Mouse (Mus musculus) olfactory bulb, adult 2 months (tissue): ENCODE results near the gene Wee1. TPM values are rescaled to one million over a fixed set of nuclear protein-coding genes. Genes with fewer than 3 reads are reported as not detected.
"Not testable (repeated sequence)": the region's sequence is repeated elsewhere in the genome, so short reads cannot be mapped to it uniquely, and the experiment has no call there.

Experiments
- H3K27ac ChIP-seq: fragments of 200-500 bp; 2 replicates; pipeline ENCODE4 v1.5.1; 2012; ENCODE audit warnings: low read depth, low read length; ENCODE audit not compliant: insufficient read depth
- H3K4me1 ChIP-seq: fragments of 200-500 bp; 2 replicates; pipeline ENCODE4 v1.6.1; 2012; ENCODE audit warnings: low read length; ENCODE audit not compliant: control insufficient read depth, insufficient read depth
- H3K4me3 ChIP-seq: fragments of 200-500 bp; 2 replicates; pipeline ENCODE4 v1.5.1; 2012; ENCODE audit warnings: mild to moderate bottlenecking, low read depth, low read length, moderate library complexity; ENCODE audit not compliant: insufficient read depth
- CTCF ChIP-seq: fragments of 200-500 bp; IDR thresholded peaks from 2 replicates; pipeline ENCODE4 v1.5.1; 2012; ENCODE audit warnings: low read depth, mild to moderate bottlenecking, low read length, moderate library complexity; ENCODE audit not compliant: insufficient read depth
- POLR2A ChIP-seq: fragments of 200-500 bp; IDR thresholded peaks from 2 replicates; pipeline ENCODE4 v1.6.1; 2012; ENCODE audit warnings: mild to moderate bottlenecking, low read depth, low read length, moderate library complexity; ENCODE audit not compliant: insufficient read depth
- WGBS: fragments of 180-500 bp; shearing (Covaris S2); methylation state at CpG from one replicate; pipeline ENCODE4 v1.1.7; 2018; 5-methylcytosine and 5-hydroxymethylcytosine counted together
- polyA plus RNA-seq: library from polyadenylated mRNA; stranded (reverse); fragments of >200 nt; gene quantifications from 2 replicates; pipeline ENCODE4 v1.2.4, GENCODE M21; 2012; ENCODE audit warnings: low replicate concordance; ENCODE audit not compliant: missing spikeins, insufficient read depth, insufficient read length

Wee1 gene
- polyA plus RNA-seq, 1 experiment, result not detected

DNA sequence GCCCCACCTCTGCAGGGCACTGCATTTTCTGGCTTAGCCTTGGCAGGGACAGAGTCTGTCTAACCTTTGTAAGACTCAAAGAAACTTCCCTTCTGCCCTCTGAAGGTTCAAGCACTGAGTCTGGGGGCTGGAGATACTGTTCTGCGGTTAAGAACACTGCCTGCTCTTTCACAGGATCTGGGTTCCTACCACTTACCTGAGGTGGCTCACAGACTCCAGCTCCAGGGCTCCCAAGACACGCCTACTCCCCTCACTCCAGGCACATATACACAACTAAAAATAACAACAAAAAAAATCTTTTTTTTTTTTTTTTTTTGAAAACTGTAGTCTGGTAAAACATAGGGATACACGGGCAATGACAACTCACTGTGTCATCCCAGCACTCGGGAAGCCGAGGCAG, 20.6 kb upstream of the Wee1 start:
- Histone ChIP-seq H3K4me3 (no peak overlapping the region), H3K27ac (no peak overlapping the region), H3K4me1 (0 out of 2 replicates have a peak, but pooled peaks cover 4% of the 10 kb centered on the region)
- WGBS, result 71% methylated on average over 5 of the region's 5 CpGs
- TF ChIP-seq CTCF (no peak), POLR2A (no peak)

DNA sequence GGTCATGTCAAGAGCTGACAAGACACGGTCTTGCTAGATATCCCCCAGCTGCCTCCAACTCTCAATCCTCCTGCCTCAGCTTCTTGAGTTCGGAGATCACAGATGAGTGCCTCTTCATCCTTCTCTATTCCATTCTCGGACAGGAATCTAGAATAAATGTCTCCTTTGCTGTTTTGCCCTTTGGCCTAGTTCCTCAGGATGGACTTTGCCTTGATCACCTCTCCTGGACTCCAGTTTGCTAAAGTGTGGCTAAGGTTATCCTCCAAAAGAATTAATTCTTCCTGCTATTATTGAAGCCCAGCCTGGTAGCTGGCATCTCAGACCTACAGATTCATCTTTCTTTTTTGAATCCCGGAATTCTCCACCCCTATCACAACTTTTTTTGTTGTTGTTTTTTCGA, 16.8 kb upstream of the Wee1 start:
- Histone ChIP-seq H3K4me3 (no peak overlapping the region), H3K4me1 (peaks cover 15% of the 10 kb centered on the region), H3K27ac (no peak overlapping the region)
- no peak for TF ChIP-seq CTCF
- TF ChIP-seq POLR2A, result no peak
- WGBS, result 89% methylated on average over 5 of the region's 5 CpGs

DNA sequence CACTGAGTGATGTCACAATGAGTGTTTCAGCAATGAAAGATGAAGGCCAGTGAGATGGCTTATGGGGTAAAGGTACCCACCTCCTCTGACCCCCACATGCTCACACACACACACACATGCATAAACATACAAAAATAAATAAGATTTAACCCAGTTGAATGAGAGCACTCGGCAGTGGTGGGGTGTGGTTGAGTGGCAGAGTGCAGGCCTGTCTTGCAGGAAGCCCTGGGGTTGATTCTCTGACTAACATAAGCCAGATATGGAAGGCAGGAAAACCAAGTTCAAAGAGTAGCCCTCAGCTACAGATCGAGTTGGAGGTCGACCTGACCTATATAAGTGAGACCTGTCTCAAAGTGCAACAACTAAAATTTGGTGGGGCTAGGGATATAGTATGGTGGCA, 15.2 kb upstream of the Wee1 start:
- Histone ChIP-seq H3K4me1 (peaks cover 15% of the 10 kb centered on the region), H3K4me3 (no peak overlapping the region), H3K27ac (no peak overlapping the region)
- WGBS, result 82% methylated on average over 3 of the region's 3 CpGs
- no peak for TF ChIP-seq POLR2A
- TF ChIP-seq CTCF, result no peak

DNA sequence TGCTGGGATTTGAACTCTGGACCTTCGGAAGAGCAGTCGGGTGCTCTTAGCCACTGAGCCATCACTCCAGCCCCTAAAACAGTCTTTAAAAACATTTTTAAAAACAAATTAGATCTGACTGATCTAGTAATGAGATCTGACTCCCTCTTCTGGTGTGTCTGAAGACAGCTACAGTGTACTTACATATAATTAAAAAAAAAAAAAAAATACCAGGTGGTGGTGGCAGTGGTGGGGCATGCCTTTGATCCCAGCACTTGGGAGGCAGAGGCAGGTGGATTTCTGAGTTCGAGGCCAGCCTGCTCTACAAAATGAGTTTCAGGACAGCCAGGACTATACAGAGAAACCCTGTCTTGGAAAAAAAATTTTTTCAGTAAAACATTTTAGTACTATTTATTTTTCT, 13.3 kb upstream of the Wee1 start:
- 82% methylated on average over 3 of the region's 3 CpGs for WGBS
- Histone ChIP-seq H3K4me1 (peaks cover 15% of the 10 kb centered on the region), H3K27ac (peak overlapping the region; percentile 52)
- H3K4me3 ChIP-seq, result not testable (repeated sequence)

DNA sequence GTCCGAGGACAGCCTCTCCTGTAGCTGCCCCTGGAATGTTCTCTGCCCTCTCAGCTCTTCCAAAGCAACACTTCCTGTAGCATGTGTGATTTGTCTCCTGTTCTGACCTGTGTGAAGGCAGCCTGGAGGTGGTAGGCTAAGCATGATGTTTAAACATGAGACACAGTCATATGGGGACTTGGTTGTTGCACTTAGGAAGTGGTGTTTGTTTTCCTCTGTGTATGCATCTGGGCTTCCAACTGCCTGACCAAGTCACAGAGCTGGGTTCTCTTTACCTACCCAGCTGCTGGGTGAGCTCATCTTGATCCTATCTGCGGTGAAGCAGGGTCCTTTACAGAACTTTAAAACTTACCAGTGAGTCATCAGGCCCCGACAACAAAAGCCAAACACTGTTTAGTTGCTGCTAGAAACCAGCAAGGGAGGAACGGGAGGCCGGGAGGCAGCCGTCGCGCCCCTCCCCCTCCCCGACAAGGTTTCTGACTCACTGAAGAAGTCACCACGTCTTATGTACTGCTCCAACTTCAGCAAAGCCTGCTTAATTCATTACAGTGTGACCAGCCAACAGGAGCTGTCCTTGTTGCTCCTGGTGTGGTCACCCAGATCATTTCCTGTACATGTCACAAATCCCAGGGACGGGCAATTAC, 12.8 kb upstream of the Wee1 start:
- H3K27ac ChIP-seq, result peak overlapping the region; percentile 70
- no peak overlapping the region for H3K4me3 ChIP-seq
- no peak for TF ChIP-seq CTCF
- TF ChIP-seq POLR2A, result no peak
- H3K4me1 ChIP-seq, result peaks cover 15% of the 10 kb centered on the region
- 20% methylated on average over 11 of the region's 11 CpGs for WGBS

DNA sequence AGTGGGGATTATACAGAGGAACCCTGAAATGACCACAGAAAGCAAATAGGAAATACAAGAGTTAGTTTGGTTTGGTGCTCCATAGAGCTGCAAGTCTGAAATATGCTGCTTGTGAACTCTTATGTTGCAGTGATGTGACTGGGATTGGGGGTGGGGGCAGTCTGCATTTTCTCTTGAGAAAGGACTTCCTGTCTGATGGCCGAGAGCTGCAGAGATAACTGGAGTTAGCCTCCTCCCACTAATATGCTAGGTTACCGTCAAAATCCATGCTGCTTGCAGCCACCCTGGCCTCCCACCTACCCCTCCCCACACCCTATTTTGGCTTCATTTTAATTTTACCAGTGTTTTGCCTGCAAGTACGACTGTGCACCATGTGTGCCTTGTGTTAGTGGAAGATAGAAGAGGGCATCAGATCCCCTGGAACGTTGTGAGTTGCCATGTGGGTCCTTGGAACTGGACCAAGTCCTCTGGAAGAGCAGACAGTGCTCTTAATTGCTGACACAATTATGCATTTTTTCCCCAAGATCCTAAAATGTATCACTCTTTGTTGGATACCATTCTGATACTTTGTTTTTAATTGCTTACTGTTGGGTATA, 11.7 kb upstream of the Wee1 start:
- peaks cover 15% of the 10 kb centered on the region for H3K4me1 ChIP-seq
- WGBS, result 19% methylated on average over 4 of the region's 4 CpGs
- TF ChIP-seq CTCF (no peak), POLR2A (no peak)
- no peak overlapping the region for H3K4me3 ChIP-seq
- H3K27ac ChIP-seq, result peak overlapping the region; percentile 70; the same call in 1 of the 2 replicates

DNA sequence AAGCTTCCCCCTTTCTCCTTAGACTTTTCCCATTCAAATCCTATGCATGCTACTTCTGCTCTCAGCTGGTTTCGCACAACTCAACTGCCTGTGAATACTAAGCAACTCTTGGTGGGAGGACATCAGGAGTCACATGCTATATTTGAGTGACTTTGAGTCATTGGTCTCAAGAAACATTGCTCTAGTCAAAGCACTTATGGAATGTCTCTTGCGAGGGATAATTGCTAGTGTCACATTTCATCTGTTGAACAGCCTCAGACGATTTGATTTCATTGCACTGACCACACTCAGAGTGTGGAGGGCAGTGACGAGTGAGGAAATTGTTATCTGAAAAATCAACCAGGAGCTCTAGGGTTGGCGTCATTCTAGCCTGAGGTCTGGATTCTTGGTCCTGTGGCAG, 7.1 kb upstream of the Wee1 start:
- WGBS, result 74% methylated on average over 5 of the region's 5 CpGs
- TF ChIP-seq CTCF (no peak), POLR2A (no peak)
- peaks cover 7% of the 10 kb centered on the region for H3K4me1 ChIP-seq
- no peak overlapping the region for H3K4me3 ChIP-seq
- no peak overlapping the region for H3K27ac ChIP-seq

DNA sequence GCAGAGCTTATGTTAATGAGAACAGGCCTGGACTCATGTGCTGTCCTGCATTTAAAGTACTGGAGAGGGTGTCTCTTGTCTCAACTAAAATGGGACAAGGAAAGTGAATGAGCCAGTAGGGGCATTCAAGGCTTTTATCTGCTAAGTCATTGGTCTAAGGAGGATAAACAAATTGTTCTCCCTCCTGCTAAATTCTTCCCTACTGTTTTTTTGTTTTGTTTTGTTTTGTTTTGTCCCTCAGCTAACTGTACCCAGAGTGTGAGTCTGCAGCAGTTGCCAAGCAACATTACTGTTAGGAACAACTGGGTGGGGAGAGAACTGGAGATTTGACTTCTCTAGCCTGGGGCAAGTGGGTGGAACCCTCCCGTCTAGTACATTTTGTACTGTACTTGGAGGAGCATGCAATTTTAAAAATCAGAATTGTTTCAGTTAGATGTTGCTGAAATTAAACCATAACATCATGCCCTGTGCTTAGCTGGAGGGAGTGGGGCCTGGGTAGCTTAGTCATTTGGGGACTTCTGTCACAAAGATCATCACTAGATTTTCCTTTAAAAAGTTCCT, 5.0 kb upstream of the Wee1 start:
- no peak overlapping the region for H3K4me3 ChIP-seq

DNA sequence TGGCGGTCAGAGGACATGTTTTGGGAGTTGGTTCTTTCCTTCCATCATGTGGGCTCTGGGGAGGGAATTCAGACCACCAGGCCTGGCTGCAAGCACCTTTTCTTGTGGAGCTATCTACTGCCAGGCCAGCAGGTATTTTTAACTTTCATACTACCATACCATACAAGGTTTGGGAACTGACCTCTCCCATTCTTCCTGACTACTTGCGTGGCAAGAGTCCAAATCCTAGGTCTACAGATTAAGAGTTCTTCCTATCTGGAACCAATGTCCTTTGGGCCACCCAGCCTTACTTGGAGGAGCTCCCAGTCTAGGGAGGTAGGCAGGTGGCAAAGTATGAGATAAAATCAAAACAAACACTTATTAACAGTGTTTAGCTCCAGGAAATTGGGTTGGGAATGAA, 3.4 kb upstream of the Wee1 start:
- WGBS, result 91% methylated on average over 2 of the region's 2 CpGs
- Histone ChIP-seq H3K4me3 (no peak overlapping the region), H3K27ac (no peak overlapping the region), H3K4me1 (peaks cover 8% of the 10 kb centered on the region; the same call in 1 of the 2 replicates)
- no peak for TF ChIP-seq POLR2A
- no peak for TF ChIP-seq CTCF

More for the DNA sequence above, 5.0 kb upstream of the Wee1 start:
- 13% methylated on average over 1 of the region's 1 CpGs for WGBS
- TF ChIP-seq POLR2A (no peak), CTCF (no peak)
- Histone ChIP-seq H3K27ac (peak overlapping the region; percentile 64), H3K4me1 (peaks cover 6% of the 10 kb centered on the region; the same call in 1 of the 2 replicates)
